Mouse (Mus musculus): ENCODE data around the gene Cyp26a1.

Cyp26a1 gene

DNA sequence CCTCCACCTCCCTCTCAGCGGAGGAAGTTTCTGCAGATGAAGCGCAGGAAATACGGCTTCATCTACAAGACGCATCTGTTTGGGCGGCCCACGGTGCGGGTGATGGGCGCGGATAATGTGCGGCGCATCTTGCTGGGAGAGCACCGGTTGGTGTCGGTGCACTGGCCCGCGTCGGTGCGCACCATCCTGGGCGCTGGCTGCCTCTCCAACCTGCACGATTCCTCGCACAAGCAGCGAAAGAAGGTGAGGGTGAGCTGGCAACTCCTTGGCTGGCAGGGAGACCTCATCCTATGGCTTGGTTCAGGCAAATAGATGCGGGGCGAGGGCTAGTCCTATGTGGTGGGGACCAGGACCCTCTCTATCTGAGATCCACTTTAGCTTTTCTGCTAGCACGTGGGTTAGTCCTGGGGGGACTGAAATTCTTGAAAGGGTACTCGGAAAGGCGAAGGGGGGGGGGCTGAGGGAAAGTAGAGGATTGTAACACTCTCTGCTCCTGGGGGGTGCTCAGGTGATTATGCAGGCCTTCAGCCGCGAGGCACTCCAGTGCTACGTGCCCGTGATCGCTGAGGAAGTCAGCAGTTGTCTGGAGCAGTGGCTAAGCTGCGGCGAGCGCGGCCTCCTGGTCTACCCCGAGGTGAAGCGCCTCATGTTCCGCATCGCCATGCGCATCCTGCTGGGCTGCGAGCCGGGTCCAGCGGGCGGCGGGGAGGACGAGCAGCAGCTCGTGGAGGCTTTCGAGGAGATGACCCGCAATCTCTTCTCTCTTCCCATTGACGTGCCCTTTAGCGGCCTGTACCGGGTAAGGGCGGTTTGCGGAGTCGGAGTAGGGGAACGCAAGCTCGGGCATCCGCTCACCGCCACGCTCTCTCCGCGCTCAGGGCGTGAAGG, 919 bp downstream of the Cyp26a1 start:
- in situ Hi-C loops (cut with MboI; ENCODE audit: low sequenced_read_pairs): no loop called here

DNA sequence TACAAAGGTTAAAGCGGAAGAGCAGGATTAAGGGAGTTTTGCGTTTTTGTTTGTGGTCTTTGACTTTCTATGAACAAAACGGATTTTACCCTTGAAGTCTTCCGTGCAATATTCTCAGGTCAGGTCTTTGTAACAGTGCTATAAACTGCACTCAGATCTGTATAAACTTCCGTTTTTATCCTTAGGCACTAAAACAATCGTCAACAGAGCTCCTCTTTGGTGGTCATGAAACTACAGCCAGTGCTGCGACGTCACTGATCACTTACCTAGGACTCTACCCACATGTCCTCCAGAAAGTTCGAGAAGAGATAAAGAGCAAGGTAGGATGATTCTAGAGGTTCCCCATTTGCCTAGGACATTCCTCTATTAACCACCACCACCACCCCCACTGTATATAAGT, 2.1 kb downstream of the Cyp26a1 start:
- in situ Hi-C loops (cut with MboI; ENCODE audit: low sequenced_read_pairs): loop anchor here (10.0 to 25.0 kb wide), 2 partner anchors 188 to 235 kb away; no protein-coding TSS in a partner anchor

DNA sequence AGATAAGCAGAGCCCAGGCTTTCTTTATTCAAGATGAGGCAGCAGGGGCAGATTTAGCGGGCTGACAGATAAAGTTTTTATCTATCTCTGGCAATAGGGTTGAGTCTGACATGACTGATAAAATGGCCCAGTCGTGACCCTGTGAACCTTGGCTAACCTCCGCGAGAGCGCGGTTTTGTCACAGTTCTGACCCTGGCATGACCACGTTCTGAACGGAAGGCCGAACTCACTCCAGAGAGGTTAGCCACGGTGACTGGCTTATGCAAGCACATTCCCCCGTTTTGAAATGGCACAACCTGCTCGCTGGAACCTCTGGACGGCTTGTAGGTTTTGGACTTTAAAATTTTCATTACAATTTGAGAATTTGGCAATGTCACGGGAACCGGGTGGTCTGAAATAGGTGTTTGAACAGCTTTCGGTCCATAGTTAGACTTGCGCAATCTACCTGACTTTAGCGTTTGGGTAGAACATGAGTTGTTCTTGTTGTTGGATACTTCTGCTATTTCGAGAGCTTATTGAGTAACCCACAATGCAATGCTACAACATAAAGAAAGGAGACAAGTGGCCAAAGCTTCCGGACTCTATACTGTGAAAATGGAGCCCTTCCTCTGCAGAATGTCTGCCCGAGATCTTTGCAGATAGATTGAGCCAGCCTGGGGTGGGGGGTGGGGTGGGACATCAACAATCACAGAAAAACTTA, 4.9 kb downstream of the Cyp26a1 start:
- in situ Hi-C loops (cut with MboI; ENCODE audit: low sequenced_read_pairs): loop anchor here (10.0 to 25.0 kb wide), 2 partner anchors 185 to 232 kb away; no protein-coding TSS in a partner anchor

DNA sequence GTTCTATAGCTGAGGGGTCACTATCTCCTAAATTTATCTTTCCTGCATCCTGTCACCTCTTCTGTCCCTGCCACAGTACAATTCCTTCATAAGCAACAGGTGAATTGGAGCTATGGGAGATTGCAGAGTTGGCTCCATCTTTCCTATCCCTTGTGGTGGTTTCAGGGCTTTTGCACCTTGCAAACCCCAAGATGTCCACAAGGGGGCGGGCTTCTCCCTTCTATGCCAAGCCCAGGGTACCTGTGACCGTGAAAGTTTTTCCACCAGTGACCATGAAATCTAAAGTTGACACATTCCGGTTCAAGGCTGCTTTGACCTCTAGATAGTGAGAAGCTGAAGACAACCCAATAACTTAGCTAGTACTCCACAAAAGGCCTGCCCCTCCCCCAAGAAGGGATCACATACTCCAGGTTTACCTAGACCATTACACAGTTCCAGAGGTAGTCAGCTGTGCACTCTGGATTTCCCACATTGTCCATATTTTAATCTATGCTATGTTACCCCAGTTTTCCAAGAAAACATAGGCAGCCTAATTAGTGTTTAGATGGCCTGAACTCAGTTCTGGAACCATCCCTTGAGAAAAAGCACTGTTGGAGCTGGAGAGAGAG, 6.4 kb downstream of the Cyp26a1 start:
- in situ Hi-C loops (cut with MboI; ENCODE audit: low sequenced_read_pairs): loop anchor here (10.0 to 25.0 kb wide), 2 partner anchors 183 to 231 kb away; no protein-coding TSS in a partner anchor

DNA sequence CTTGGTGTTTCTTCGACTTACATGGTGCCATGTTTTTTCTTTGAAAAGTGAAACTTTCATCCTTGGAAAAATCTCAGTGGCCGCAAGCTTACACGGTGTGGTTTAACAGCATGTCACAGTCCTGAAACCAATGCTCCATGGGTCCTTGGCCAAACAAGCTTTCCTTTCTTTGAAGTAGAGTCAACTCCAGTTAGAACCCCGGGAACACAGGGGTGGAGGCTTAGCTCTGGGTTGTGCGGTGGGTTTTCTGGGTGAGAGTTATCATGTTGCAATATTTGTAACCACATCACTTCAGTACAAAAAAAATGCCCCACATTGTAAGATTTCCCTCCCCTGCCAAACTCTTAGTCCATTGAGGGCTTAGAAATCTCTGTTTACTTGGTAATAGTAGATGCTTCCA, 8.1 kb downstream of the Cyp26a1 start:
- in situ Hi-C loops (cut with MboI; ENCODE audit: low sequenced_read_pairs): loop anchor here (10.0 to 25.0 kb wide), 2 partner anchors 182 to 229 kb away; no protein-coding TSS in a partner anchor

DNA sequence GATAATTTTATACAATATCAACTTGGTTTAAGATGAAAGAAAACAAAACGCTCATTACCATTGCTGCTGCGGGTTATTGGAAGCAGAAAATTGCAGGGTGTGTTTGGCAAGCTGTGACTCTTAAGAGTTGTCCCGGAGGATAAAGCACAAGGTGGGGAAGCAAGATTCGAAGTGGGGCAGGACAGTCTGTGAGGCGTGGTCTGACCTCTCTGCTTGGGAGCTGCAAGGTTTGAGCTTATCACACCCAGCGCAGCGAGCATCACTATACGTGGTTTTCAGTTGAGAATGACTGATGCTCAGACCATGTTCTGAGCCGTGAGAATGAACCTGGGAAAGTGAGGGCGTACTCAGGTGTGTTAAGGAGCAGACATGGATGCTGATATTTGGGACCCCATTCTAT, 17.1 kb downstream of the Cyp26a1 start:
- in situ Hi-C loops (cut with MboI; ENCODE audit: low sequenced_read_pairs): loop anchor here (25.0 kb wide), 1 partner anchor 173 kb away; no protein-coding TSS in a partner anchor

DNA sequence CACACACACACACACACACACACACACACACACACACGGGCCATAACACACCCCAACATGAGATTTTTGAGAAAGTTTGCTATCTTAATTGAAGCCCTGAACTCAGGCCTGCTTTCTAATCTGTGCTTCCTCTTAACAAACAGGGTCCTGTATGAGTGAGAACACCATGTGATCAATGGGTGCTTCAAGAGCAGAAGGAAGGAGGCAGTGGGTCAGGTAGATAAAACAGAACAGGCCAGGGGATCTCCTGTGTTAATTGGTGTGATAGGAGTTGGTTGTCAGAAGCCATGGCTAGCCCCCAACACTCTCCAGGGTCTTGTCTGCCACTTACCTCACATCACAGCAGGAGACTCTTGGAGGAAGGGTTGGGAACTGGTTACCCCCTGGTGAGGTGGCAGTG, 18.4 kb downstream of the Cyp26a1 start:
- in situ Hi-C loops (cut with MboI; ENCODE audit: low sequenced_read_pairs): loop anchor here (25.0 kb wide), 1 partner anchor 171 kb away; no protein-coding TSS in a partner anchor

DNA sequence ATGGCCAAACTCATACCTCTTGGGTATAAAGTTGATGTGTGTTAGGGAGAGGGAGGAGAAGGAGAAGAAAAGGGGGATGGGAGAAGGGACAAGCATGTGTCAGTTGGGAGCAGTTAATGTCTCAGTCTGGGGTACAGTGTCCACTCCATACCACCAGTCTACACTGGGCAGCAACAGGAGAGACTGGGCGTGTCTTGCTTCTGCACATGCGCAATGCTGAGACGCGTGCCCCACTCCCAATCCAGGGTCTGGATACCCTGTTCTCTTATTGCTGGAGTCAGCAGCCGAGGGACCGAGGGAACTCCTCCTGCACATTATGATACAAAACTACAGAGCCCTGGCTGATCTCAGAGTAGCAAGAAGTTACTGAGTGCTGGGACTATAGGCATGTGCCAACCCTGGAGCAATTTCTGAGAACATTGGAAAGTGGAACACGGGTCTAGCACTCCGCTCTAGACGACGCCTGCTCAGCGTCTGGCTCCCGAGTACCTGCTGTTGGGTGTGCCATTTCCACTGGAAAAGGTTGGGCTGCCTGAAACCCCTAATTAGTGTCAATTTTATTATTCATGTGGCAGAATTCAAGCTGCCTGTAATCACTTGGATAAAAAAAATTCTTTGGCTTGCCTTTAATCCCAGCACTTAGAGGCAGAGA, 19.1 kb downstream of the Cyp26a1 start:
- in situ Hi-C loops (cut with MboI; ENCODE audit: low sequenced_read_pairs): loop anchor here (25.0 kb wide), 1 partner anchor 171 kb away; no protein-coding TSS in a partner anchor

DNA sequence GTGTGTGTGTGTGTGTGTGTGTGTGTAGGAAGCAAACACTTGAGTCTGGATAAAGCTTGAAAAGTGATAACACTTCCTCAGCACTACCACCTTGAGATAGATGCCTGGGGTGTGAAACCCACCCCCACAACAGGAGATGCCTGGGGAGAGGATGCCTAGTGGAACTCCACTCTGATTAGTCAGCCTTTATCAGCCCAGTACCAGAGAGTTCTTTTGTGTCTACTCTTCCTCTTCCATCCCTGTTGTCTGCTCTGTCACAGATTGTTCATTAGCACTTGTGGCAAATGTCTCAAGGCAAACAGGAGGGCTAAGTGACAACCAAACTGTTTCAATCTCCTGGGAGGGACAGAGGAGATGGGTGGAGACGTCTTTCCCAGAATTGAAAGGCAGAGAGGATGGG, 21.6 kb downstream of the Cyp26a1 start:
- in situ Hi-C loops (cut with MboI; ENCODE audit: low sequenced_read_pairs): loop anchor here (25.0 kb wide), 1 partner anchor 168 kb away; no protein-coding TSS in a partner anchor

DNA sequence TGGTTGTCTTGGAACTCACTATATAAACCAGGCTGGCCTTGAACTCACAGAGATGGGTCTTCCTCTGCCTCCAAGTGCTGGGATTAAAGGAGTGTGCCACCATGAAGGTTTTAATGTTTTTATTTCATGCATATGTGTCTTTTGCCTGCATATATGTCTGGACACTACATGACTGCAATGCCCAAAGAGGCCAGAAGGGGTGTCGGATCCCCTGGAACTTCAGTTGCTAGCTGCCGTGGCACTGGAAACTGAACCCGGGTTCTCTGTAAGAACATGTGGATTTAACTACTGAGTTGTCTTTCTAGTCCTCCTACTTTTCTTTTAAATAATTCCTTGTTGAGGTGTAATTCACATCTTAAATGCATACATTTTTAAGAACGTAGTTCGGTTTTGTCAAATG, 27.0 kb downstream of the Cyp26a1 start:
- in situ Hi-C loops (cut with MboI; ENCODE audit: low sequenced_read_pairs): loop anchor here (25.0 kb wide), 1 partner anchor 163 kb away; no protein-coding TSS in a partner anchor

DNA sequence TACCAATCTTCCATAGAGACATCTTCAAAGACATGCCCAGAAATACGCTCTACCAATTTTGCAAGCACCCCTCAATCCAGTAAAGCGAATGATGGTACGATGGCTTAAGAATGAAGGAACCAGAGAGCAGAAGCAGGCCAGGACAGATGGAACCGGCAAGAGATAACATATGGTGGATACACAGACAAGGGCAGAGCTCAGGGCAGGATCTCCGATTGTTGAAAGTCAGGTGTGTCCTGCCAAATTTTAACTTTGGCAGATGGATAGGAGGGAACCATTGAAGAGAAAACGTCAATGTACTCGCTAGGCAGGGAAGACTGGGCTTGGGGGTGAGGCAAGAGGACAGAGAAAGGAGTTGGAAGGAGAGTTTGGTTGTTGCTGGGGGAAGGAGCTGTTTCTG, 29.0 kb downstream of the Cyp26a1 start:
- in situ Hi-C loops (cut with MboI; ENCODE audit: low sequenced_read_pairs): no loop called here

DNA sequence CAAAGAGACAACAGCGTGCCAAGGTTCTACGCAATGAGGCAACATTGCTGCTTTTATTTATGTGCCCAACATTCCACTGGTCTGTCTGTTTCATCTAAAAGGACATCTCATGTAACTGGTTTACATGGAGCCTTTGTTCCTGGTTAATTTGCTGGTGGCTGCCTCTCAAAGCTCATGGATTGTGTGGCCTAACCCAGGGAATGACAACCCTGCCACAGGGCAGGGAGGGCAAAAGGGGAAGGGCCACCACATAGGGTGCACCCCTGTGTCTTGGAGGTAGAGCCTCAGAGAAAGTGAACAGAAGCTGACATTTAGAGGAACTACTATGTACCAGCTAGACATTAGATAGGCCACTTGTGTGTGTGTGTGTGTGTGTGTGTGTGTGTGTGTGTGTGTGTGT, 29.8 kb downstream of the Cyp26a1 start:
- in situ Hi-C loops (cut with MboI; ENCODE audit: low sequenced_read_pairs): no loop called here

DNA sequence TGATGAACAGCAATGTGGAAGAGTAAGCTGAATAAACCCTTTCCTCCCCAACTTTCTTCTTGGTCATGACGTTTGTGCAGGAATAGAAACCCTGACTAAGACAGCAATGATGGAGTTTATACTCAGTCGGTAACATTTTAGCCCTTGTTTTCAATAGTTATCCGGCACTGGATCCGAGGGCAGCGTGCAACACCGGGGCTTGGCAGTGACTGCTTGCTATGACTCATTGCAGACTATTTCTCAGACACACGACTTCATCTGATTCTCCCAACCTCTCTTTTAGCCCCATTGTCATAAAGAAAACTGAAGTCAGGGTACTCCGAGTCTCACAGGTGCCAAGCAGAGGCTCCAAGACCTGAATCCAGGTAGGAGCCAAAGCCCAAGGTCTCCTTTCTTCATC, 37.8 kb downstream of the Cyp26a1 start:
- in situ Hi-C loops (cut with MboI; ENCODE audit: low sequenced_read_pairs): no loop called here

DNA sequence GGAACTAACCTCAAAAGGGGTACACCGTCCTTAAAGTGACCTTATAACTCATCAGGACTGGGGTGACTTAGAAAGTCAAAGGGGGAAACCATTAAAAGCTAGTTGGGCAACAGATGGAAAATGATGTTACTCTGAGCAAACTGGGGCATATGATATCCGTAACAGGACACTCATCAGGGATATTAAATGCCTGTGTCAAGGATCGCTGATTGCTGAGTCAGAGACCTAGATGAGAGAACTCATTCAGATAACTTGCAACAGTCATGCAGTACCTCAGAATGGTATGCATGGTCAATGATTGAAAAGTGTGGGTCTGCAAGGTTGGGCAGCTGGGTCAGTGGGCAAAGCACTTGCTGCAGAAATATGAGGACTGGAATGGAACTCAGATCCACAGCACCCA, 41.0 kb downstream of the Cyp26a1 start:
- in situ Hi-C loops (cut with MboI; ENCODE audit: low sequenced_read_pairs): no loop called here

DNA sequence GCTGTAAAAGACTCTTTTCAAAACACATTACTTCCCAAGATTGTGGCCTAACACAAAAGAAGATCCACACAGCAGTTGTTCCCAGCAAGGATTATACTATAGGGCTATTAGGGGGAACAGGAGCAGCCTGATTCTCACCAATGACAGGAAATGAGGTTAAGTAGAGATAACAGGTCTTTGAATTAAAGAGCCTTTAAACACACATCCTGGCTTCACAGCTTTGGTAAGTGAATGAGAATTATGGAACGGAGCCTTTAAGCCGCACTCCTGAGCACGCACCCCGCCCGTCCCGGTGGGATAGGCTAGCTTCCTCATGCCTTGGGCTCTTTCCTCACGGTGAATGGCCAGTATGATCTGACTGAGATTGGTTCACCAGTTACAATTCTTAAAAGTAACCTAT, 42.4 kb downstream of the Cyp26a1 start:
- in situ Hi-C loops (cut with MboI; ENCODE audit: low sequenced_read_pairs): no loop called here

Measured in CH12F3 (cell line).